Mouse (Mus musculus) midbrain, embryonic 16.5 days (tissue): ENCODE data around the gene Tm4sf19. TPM values are rescaled to one million over a fixed set of nuclear protein-coding genes. Genes with fewer than 3 reads are reported as not detected.

Experiments used
- ATAC-seq: fragments of 200-750 bp; cut with Nextera tagmentation; 2 replicates; pipeline ENCODE4 v1.8.0; 2017; ENCODE audit warnings: moderate TSS enrichment
- H3K27ac ChIP-seq: fragments of 300-500 bp; sonication (generic); 2 replicates; pipeline ENCODE4 v1.5.1; 2014; ENCODE audit warnings: mild to moderate bottlenecking, low read length, mixed read lengths
- H3K27me3 ChIP-seq: fragments of 300-500 bp; sonication (generic); 2 replicates; pipeline ENCODE4 v1.6.1; 2014; ENCODE audit warnings: low read depth, low read length, mixed read lengths; ENCODE audit not compliant: control insufficient read depth, insufficient read depth
- H3K36me3 ChIP-seq: fragments of 300-500 bp; sonication (generic); 2 replicates; pipeline ENCODE4 v1.6.1; 2014; ENCODE audit warnings: mild to moderate bottlenecking, low read length, moderate library complexity, mixed read lengths; ENCODE audit not compliant: control insufficient read depth, insufficient read depth
- H3K4me1 ChIP-seq: fragments of 300-500 bp; sonication (generic); 2 replicates; pipeline ENCODE4 v1.6.1; 2014; ENCODE audit warnings: mild to moderate bottlenecking, low read length, mixed read lengths; ENCODE audit not compliant: control insufficient read depth, insufficient read depth
- H3K4me2 ChIP-seq: fragments of 300-500 bp; sonication (generic); 2 replicates; pipeline ENCODE4 v1.6.1; 2014; ENCODE audit warnings: mild to moderate bottlenecking, low read length, mixed read lengths
- H3K4me3 ChIP-seq: fragments of 300-500 bp; sonication (generic); 2 replicates; pipeline ENCODE4 v1.5.1; 2014; ENCODE audit warnings: low read depth, mild to moderate bottlenecking, low read length, moderate library complexity, mixed read lengths
- H3K9ac ChIP-seq: fragments of 300-500 bp; sonication (generic); 2 replicates; pipeline ENCODE4 v1.6.1; 2014; ENCODE audit warnings: low read depth, low read length, mixed read lengths
- H3K9me3 ChIP-seq: fragments of 300-500 bp; sonication (generic); replicated peaks from 2 replicates; pipeline ENCODE4 v1.6.1; 2014; ENCODE audit warnings: mild to moderate bottlenecking, low read length, mixed read lengths; ENCODE audit not compliant: control insufficient read depth, poor library complexity, severe bottlenecking
- WGBS: fragments of 180-500 bp; shearing (Covaris S2); extraction: QIAGEN DNeasy Blood & Tissue Kit; methylation state at CpG from one replicate; pipeline ENCODE4 v1.1.7; 2014; 5-methylcytosine and 5-hydroxymethylcytosine counted together
- polyA plus RNA-seq: library from polyadenylated mRNA; unstranded; fragments of >200 nt; fragmentation: Nextera tagmentation; extraction: Ambion mirVana; gene quantifications from 2 replicates; pipeline ENCODE4 v1.2.1, GENCODE M21; 2015

Gene Tm4sf19
- polyA plus RNA-seq, 1 experiment from 2014 or later, result not detected

- Histone ChIP-seq H3K4me1 (no peaks in the 10 kb centered on the region), H3K27ac (no peak overlapping the region), H3K4me3 (no peak overlapping the region), H3K36me3 (peaks cover 3% of the 10 kb centered on the region), H3K9me3 (no peaks in the 10 kb centered on the region), H3K27me3 (no peaks in the 10 kb centered on the region), H3K4me2 (no peak overlapping the region), H3K9ac (no peak overlapping the region)
- ATAC-seq, result no peak
- WGBS, result 94% methylated on average over 3 of the region's 3 CpGs
These were observed 9.4 kb upstream of the Tm4sf19 start for GRCm38 (mm10) chr16:32390882-32391281.

GRCm38 (mm10) chr16:32395679-32396540 is 4.4 kb upstream of the Tm4sf19 start:
- Histone ChIP-seq H3K9ac (no peak overlapping the region), H3K27ac (no peak overlapping the region), H3K9me3 (no peaks in the 10 kb centered on the region), H3K4me3 (no peak overlapping the region), H3K36me3 (no peaks in the 10 kb centered on the region), H3K27me3 (no peaks in the 10 kb centered on the region), H3K4me2 (no peak overlapping the region), H3K4me1 (no peaks in the 10 kb centered on the region)
- WGBS, result 68% methylated on average over 6 of the region's 6 CpGs
- no peak for ATAC-seq

GRCm38 (mm10) chr16:32396541-32396835 is 3.8 kb upstream of the Tm4sf19 start:
- Histone ChIP-seq H3K27ac (no peak overlapping the region), H3K4me3 (no peak overlapping the region), H3K4me2 (no peak overlapping the region), H3K9me3 (no peaks in the 10 kb centered on the region), H3K36me3 (no peaks in the 10 kb centered on the region), H3K9ac (no peak overlapping the region), H3K4me1 (no peaks in the 10 kb centered on the region), H3K27me3 (no peaks in the 10 kb centered on the region)
- 53% methylated on average over 3 of the region's 3 CpGs for WGBS
- no peak for ATAC-seq

GRCm38 (mm10) chr16:32398206-32398605 is 2.1 kb upstream of the Tm4sf19 start:
- ATAC-seq, result no peak
- 85% methylated on average over 3 of the region's 3 CpGs for whole genome bisulfite sequencing

GRCm38 (mm10) chr16:32401335-32401965 is 1.1 kb downstream of the Tm4sf19 start:
- ATAC-seq, result no peak
- 84% methylated on average over 9 of the region's 9 CpGs for WGBS
- H3K9ac ChIP-seq, result no peak overlapping the region
- no peaks in the 10 kb centered on the region for H3K4me1 ChIP-seq
- no peak overlapping the region for H3K4me2 ChIP-seq
- no peak overlapping the region for H3K27ac ChIP-seq
- no peak overlapping the region for H3K4me3 ChIP-seq
- H3K27me3 ChIP-seq, result no peaks in the 10 kb centered on the region
- H3K36me3 ChIP-seq, result no peaks in the 10 kb centered on the region
- no peaks in the 10 kb centered on the region for H3K9me3 ChIP-seq

More at GRCm38 (mm10) chr16:32398206-32398605, 2.1 kb upstream of the Tm4sf19 start:
- Histone ChIP-seq H3K27ac (no peak overlapping the region), H3K4me3 (no peak overlapping the region), H3K9me3 (no peaks in the 10 kb centered on the region), H3K9ac (no peak overlapping the region), H3K27me3 (no peaks in the 10 kb centered on the region), H3K4me2 (no peak overlapping the region), H3K4me1 (no peaks in the 10 kb centered on the region), H3K36me3 (no peaks in the 10 kb centered on the region)

- H3K4me2 ChIP-seq, result no peak overlapping the region
- no peak overlapping the region for H3K4me3 ChIP-seq
- ATAC-seq, result no peak
- no peak overlapping the region for H3K27ac ChIP-seq
- H3K9ac ChIP-seq, result no peak overlapping the region
- no peaks in the 10 kb centered on the region for H3K36me3 ChIP-seq
- WGBS, result 84% methylated on average over 3 of the region's 3 CpGs
- H3K27me3 ChIP-seq, result no peaks in the 10 kb centered on the region
- H3K4me1 ChIP-seq, result no peaks in the 10 kb centered on the region
- no peaks in the 10 kb centered on the region for H3K9me3 ChIP-seq
These were observed 2.5 kb downstream of the Tm4sf19 start for GRCm38 (mm10) chr16:32402818-32403217.

- Histone ChIP-seq H3K27ac (no peak overlapping the region), H3K9ac (no peak overlapping the region), H3K27me3 (no peaks in the 10 kb centered on the region), H3K36me3 (no peaks in the 10 kb centered on the region), H3K4me2 (no peak overlapping the region), H3K4me1 (no peaks in the 10 kb centered on the region), H3K4me3 (no peak overlapping the region), H3K9me3 (no peaks in the 10 kb centered on the region)
- ATAC-seq, result no peak
- WGBS, result 90% methylated on average over 9 of the region's 9 CpGs
These were observed 5.4 kb downstream of the Tm4sf19 start for GRCm38 (mm10) chr16:32405716-32406115.

GRCm38 (mm10) chr16:32406671-32407070 is 6.4 kb downstream of the Tm4sf19 start:
- Histone ChIP-seq H3K27ac (no peak overlapping the region), H3K36me3 (no peaks in the 10 kb centered on the region), H3K4me3 (no peak overlapping the region), H3K4me2 (no peak overlapping the region), H3K27me3 (no peaks in the 10 kb centered on the region), H3K4me1 (no peaks in the 10 kb centered on the region), H3K9ac (no peak overlapping the region), H3K9me3 (no peaks in the 10 kb centered on the region)
- ATAC-seq, result no peak
- 82% methylated on average over 6 of the region's 6 CpGs for WGBS

GRCm38 (mm10) chr16:32407730-32408129 is 7.4 kb downstream of the Tm4sf19 start:
- Histone ChIP-seq H3K9me3 (no peaks in the 10 kb centered on the region), H3K27ac (no peak overlapping the region), H3K4me2 (no peak overlapping the region), H3K36me3 (no peaks in the 10 kb centered on the region), H3K4me3 (no peak overlapping the region), H3K9ac (no peak overlapping the region), H3K4me1 (no peaks in the 10 kb centered on the region), H3K27me3 (no peaks in the 10 kb centered on the region)
- 84% methylated on average over 10 of the region's 10 CpGs for WGBS
- ATAC-seq, result no peak
